Mouse (Mus musculus): ENCODE data around the gene Clip4. TPM values are rescaled to one million over a fixed set of nuclear protein-coding genes. Genes with fewer than 3 reads are reported as not detected.

Clip4 gene
- 19.3 TPM for polyA plus RNA-seq (2014; fragmentation: Illumina TruSeq; extraction: RNeasy Lipid Tissue Mini Kit (QIAGEN cat#74804); ENCODE audit: low read depth, low replicate concordance)

GRCm38 (mm10) chr17:71768173-71768572, at the start of gene Clip4:
TSS of gene Clip4 (plus strand) at chr17:71768473.

GRCm38 (mm10) chr17:71752831-71753230, 15.4 kb upstream of the Clip4 start, which contains the start of gene Pcare:
TSS of gene Pcare (minus strand) at chr17:71752894.

Other genes starting within 250 kb of the Clip4 start
- 0.49 TPM for gene Ndc80, start 241.6 kb upstream of the Clip4 start, polyA plus RNA-seq (2014; fragmentation: Illumina TruSeq; extraction: RNeasy Lipid Tissue Mini Kit (QIAGEN cat#74804); ENCODE audit: low read depth, low replicate concordance)
- gene Spdya, start 216.4 kb upstream of the Clip4 start, polyA plus RNA-seq (2014; fragmentation: Illumina TruSeq; extraction: RNeasy Lipid Tissue Mini Kit (QIAGEN cat#74804); ENCODE audit: low read depth, low replicate concordance): 0.69 TPM
- 64.6 TPM for gene Wdr43, start 152.6 kb upstream of the Clip4 start, polyA plus RNA-seq (2014; fragmentation: Illumina TruSeq; extraction: RNeasy Lipid Tissue Mini Kit (QIAGEN cat#74804); ENCODE audit: low read depth, low replicate concordance)
- gene Togaram2, start 95.2 kb upstream of the Clip4 start, polyA plus RNA-seq (2014; fragmentation: Illumina TruSeq; extraction: RNeasy Lipid Tissue Mini Kit (QIAGEN cat#74804); ENCODE audit: low read depth, low replicate concordance): not detected
- not detected for gene Pcare, start 15.6 kb upstream of the Clip4 start, polyA plus RNA-seq (2014; fragmentation: Illumina TruSeq; extraction: RNeasy Lipid Tissue Mini Kit (QIAGEN cat#74804); ENCODE audit: low read depth, low replicate concordance)